Mouse (Mus musculus) G1E (cell line): ENCODE measurements around the gene Fbxw11. TPM values are rescaled to one million over a fixed set of nuclear protein-coding genes. Genes with fewer than 3 reads are reported as not detected.

ENCODE experiments used
- ATAC-seq: 2 replicates; pipeline ENCODE4 v1.8.0; 2016; ENCODE audit warnings: mild to moderate bottlenecking; ENCODE audit not compliant: insufficient number of reproducible peaks, poor library complexity, low FRiP score, severe bottlenecking; ENCODE audit errors: extremely low read depth
- DNase-seq: peaks from one replicate; pipeline ENCODE4 v3.0.0; 2012; ENCODE audit warnings: low spot score
- H3K27me3 ChIP-seq: 2 replicates; pipeline ENCODE4 v1.6.1; 2012; ENCODE audit warnings: mild to moderate bottlenecking, low read length, inconsistent platforms; ENCODE audit not compliant: insufficient read depth
- H3K36me3 ChIP-seq: replicated peaks from 2 replicates; pipeline ENCODE3; 2012; ENCODE audit warnings: mild to moderate bottlenecking, inconsistent platforms
- H3K4me1 ChIP-seq: 2 replicates; pipeline ENCODE4 v1.6.1; 2012; ENCODE audit warnings: low read depth, low read length, inconsistent platforms, mixed read lengths; ENCODE audit not compliant: insufficient read depth
- H3K4me3 ChIP-seq: 2 replicates; pipeline ENCODE4 v1.5.1; 2012; ENCODE audit warnings: low read depth, mild to moderate bottlenecking, inconsistent platforms, low read length, moderate library complexity, mixed read lengths
- H3K9me3 ChIP-seq: replicated peaks from 2 replicates; pipeline ENCODE4 v1.6.1; 2012; ENCODE audit warnings: inconsistent platforms
- CTCF ChIP-seq: IDR thresholded peaks from 2 replicates; pipeline ENCODE4 v1.5.1; 2012; ENCODE audit warnings: low read depth, low read length, inconsistent platforms, mixed read lengths
- GATA1 ChIP-seq: IDR thresholded peaks from 2 replicates; pipeline ENCODE4 v1.6.1; 2012; ENCODE audit warnings: borderline replicate concordance, low read length, inconsistent platforms, mixed read lengths
- GATA2 ChIP-seq: IDR thresholded peaks from 2 replicates; pipeline ENCODE4 v1.6.1; 2012; ENCODE audit warnings: low read depth, low read length, inconsistent platforms, borderline replicate concordance
- POLR2AphosphoS5 ChIP-seq: IDR thresholded peaks from 2 replicates; pipeline ENCODE4 v1.6.1; 2012; ENCODE audit warnings: low read depth, low read length, inconsistent platforms; ENCODE audit not compliant: insufficient replicate concordance
- TAL1 ChIP-seq: conservative IDR thresholded peaks from 2 replicates; pipeline ENCODE4 v1.6.1; 2012; ENCODE audit warnings: low read depth, low read length, inconsistent platforms, mixed read lengths
- polyA plus RNA-seq: library from polyadenylated mRNA; stranded (reverse); fragments of >175 nt; gene quantifications from 2 replicates; pipeline ENCODE4 v1.2.3, GENCODE M21; 2012
- total RNA-seq, 2 experiments: library from RNA; stranded (forward) in 1 of 2; stranded (reverse) in 1 of 2; fragments of 200-1000 nt in 1 of 2; fragments of >200 nt in 1 of 2; fragmentation: Nextera tagmentation in 1 of 2; gene quantifications; 2 replicates each; pipeline ENCODE4 v1.2.3; 2014 to 2017

The Fbxw11 gene
- total and polyA plus RNA-seq, 3 experiments = 16.9 to 53.7 (median 39.8) TPM

DNA sequence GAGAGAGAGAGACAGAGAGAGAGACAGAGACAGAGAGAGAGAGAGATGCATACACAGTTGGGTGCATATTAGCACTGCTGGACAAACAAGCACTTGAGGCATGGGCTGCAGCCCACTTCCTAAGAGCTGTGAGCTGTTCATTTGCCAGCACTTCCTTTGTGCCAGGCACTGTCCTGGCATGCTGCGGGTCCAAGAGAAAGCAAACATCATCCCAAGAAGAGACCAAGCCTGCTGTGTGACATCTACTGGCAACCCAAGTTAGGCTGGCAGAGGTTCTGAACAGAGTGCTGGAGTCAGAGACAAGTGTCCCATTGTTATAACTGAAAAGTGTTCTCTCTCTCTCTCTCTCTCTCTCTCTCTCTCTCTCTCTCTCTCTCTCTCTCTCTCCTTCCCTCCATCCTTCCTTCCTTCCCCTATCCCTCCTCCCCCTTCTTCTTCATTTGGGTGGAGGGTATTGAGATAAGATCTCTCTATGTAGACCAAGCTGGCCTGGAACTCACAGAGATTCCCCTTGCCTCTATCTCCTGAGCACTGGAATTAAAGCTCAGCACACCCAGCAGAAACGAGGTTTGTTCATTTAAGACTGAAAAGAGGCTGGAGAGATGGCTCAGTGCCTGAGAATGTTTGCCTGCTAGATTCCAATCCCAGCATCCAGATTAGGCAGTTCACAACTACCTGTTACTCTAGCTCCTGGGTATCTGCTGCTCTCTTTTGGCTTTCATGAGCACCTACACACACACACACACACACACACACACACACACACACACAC, 139.3 kb downstream of the Fbxw11 start:
- DNase-seq (no peak), ATAC-seq (no peak)
- H3K9me3 ChIP-seq = no peaks in the 10 kb centered on the region
- no peaks in the 10 kb centered on the region for H3K4me1 ChIP-seq
- no peak overlapping the region for H3K4me3 ChIP-seq
- no peaks in the 10 kb centered on the region for H3K36me3 ChIP-seq
- TF ChIP-seq GATA2 (no peak), CTCF (no peak), POLR2AphosphoS5 (no peak), TAL1 (no peak), GATA1 (no peak)
- H3K27me3 ChIP-seq = no peaks in the 10 kb centered on the region

DNA sequence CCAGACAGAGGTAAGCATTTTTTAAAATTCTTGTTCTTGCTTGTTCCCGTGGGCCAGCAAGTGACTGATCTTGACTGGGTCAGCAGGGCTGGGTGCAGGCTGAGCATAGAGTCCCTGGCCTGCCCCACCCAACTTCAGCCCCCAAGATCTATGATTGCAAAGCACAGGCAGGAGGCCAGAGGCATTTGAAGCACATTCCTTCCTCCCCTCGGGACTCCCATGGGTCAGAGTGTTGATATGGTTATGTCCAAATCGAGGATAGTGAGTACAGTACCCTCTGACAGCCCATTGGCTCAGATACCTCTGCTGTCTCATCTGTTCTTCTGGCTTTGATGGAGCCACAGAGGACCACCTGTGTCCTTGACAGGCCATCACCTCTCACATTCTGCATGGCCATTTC, 140.2 kb downstream of the Fbxw11 start:
- TF ChIP-seq TAL1 (no peak), GATA1 (no peak), POLR2AphosphoS5 (no peak), GATA2 (no peak), CTCF (no peak)
- Histone ChIP-seq H3K4me1 (no peaks in the 10 kb centered on the region), H3K4me3 (no peak overlapping the region), H3K27me3 (no peaks in the 10 kb centered on the region; the same call in 1 of the 2 replicates), H3K9me3 (no peaks in the 10 kb centered on the region), H3K36me3 (no peaks in the 10 kb centered on the region)
- ATAC-seq (no peak), DNase-seq (no peak)

DNA sequence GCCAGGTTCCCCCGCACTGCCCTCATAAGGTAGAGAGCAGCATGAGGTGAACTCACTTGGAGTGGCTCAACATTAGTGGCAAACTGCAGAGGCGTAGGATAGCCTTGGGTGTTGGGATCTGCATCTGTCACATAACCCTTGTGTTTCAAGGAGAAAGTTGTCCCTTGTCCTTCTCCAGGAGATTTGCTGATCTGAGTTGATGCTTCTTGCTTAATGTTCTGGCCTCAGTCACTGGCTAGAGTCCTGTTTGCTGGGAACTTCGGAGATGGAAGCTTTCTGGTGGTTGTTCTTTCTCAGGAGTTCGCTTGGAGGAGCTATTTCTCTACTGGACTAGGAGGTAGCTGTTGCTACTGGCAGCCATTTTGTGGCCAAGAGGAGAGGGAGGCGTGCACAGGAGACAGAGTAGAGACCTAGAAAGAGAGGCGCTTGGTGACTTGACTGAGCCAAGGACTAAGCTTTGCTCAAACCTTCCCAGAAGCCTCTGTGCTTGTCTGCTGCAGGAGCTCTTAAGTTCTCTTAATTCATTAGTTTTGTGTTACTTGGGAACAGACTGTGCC, 143.1 kb downstream of the Fbxw11 start:
- Histone ChIP-seq H3K4me3 (no peak overlapping the region), H3K9me3 (no peaks in the 10 kb centered on the region), H3K4me1 (no peaks in the 10 kb centered on the region), H3K27me3 (no peaks in the 10 kb centered on the region; the same call in 1 of the 2 replicates), H3K36me3 (no peaks in the 10 kb centered on the region)
- TF ChIP-seq GATA1 (no peak), CTCF (no peak), TAL1 (no peak), GATA2 (no peak), POLR2AphosphoS5 (no peak)
- no peak for ATAC-seq
- DNase-seq = no peak

DNA sequence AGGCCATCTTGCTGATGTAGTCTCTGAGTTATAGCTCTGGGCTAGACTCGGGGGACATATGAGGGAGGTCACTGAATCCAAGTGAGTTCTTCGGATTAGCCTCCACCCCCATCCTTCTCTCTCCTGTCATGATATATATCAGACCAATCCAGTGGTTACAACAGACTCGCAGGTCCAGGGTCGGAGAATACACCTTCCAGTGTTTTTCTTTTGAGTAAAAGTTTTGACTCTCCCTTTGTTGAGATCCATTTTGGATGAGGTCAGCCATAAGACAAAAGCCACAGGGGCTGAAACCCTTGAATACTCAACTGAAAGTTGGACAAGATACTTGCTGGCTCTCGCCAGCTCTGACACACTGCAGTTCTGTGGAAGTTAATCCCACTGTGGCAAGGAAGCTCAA, 143.7 kb downstream of the Fbxw11 start:
- no peaks in the 10 kb centered on the region for H3K9me3 ChIP-seq
- no peaks in the 10 kb centered on the region for H3K36me3 ChIP-seq
- H3K27me3 ChIP-seq = no peaks in the 10 kb centered on the region; the same call in 1 of the 2 replicates
- no peak overlapping the region for H3K4me3 ChIP-seq
- no peak for DNase-seq
- no peak for ATAC-seq
- no peaks in the 10 kb centered on the region for H3K4me1 ChIP-seq
- TF ChIP-seq TAL1 (no peak), POLR2AphosphoS5 (no peak), GATA1 (no peak), CTCF (no peak), GATA2 (no peak)

DNA sequence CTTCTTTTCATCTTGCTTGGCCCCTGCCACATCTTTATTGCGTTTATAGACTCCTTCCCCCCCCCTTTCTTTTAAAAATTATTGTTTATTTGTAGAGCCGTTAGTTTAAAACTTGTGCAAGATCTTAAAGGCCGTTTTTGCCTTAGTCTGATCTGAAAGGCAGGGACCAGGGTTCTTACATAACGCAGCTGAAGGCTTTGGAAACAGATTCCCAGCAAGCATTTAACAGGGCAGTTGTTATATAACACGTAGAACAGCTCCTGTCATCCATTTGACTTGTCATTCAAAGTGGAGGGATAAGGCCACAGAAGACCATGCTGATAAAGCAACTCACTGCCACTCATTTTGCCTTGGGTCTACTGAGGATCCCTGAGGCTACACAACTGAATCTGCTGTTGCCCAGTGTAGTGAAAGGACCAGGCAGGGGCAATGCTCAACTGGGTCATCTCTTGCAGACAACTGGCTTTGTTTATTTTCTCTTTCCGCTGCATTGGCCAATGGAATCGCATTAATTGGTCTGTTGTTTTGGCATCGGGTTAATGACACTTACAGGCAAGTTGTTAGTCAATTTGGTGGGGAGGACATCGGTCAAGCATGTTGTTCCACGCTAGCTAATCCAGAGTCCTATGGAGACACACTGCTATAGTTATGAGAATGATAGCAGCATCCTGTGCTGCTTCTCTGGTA, 152.4 kb downstream of the Fbxw11 start:
- ATAC-seq (no peak), DNase-seq (no peak)
- TF ChIP-seq GATA1 = no peak
- no peak for TF ChIP-seq POLR2AphosphoS5
- no peak for TF ChIP-seq TAL1
- no peak for TF ChIP-seq CTCF
- TF ChIP-seq GATA2 = no peak
- H3K36me3 ChIP-seq = no peaks in the 10 kb centered on the region
- H3K9me3 ChIP-seq = no peaks in the 10 kb centered on the region
- H3K27me3 ChIP-seq = peaks cover 13% of the 10 kb centered on the region
- no peak overlapping the region for H3K4me3 ChIP-seq
- H3K4me1 ChIP-seq = no peaks in the 10 kb centered on the region

Other genes with a start within 250 kb of the Fbxw11 start
- gene Ubtd2, start 187.4 kb upstream of the Fbxw11 start, total RNA-seq (2014; fragmentation: Nextera tagmentation) = not detected in 2 replicates
- gene Ubtd2, start 187.4 kb upstream of the Fbxw11 start, total RNA-seq (2017) = 0.11 and 0.46 TPM in 2 replicates
- gene Ubtd2, start 187.4 kb upstream of the Fbxw11 start, polyA plus RNA-seq = 0.29 and 0.33 TPM in 2 replicates
- 1.4 and 4.6 TPM in 2 replicates for gene Efcab9, start 110.6 kb upstream of the Fbxw11 start, total RNA-seq (2014; fragmentation: Nextera tagmentation)
- gene Efcab9, start 110.6 kb upstream of the Fbxw11 start, total RNA-seq (2017) = 3.5 and 5.5 TPM in 2 replicates
- gene Efcab9, start 110.6 kb upstream of the Fbxw11 start, polyA plus RNA-seq = 0.12 TPM in 1 of 2 replicates, not detected in the other
- gene Stk10, start 109.4 kb upstream of the Fbxw11 start, total RNA-seq (2014; fragmentation: Nextera tagmentation) = 31.0 and 31.4 TPM in 2 replicates
- gene Stk10, start 109.4 kb upstream of the Fbxw11 start, total RNA-seq (2017) = 47.5 and 52.1 TPM in 2 replicates
- 30.1 and 36.0 TPM in 2 replicates for gene Stk10, start 109.4 kb upstream of the Fbxw11 start, polyA plus RNA-seq
- gene Smim23, start 181.9 kb downstream of the Fbxw11 start, total RNA-seq (2014; fragmentation: Nextera tagmentation) = not detected in 2 replicates
- gene Smim23, start 181.9 kb downstream of the Fbxw11 start, total RNA-seq (2017) = not detected in 2 replicates
- gene Smim23, start 181.9 kb downstream of the Fbxw11 start, polyA plus RNA-seq = not detected in 2 replicates